Mouse (Mus musculus) lung, adult 2 months (tissue): Measurements from ENCODE around the gene Dtx2.

Experiments
- CTCF ChIP-seq: fragments of 200-500 bp; IDR thresholded peaks from 2 replicates; pipeline ENCODE4 v1.5.1; 2011; ENCODE audit warnings: mild to moderate bottlenecking, low read length, control low read depth; ENCODE audit not compliant: insufficient read depth
- POLR2A ChIP-seq: fragments of 200-500 bp; IDR thresholded peaks from 2 replicates; pipeline ENCODE4 v1.6.1; 2011; ENCODE audit warnings: low read depth, mild to moderate bottlenecking, control low read depth, low read length, borderline replicate concordance; ENCODE audit errors: extremely low read depth

- TF ChIP-seq POLR2A (no peak), CTCF (no peak)
These were observed 38.0 kb upstream of the Dtx2 start for GRCm38 (mm10) chr5:135956300-135957206.
